Mouse (Mus musculus): ENCODE results near the gene Tcp11l2. TPM values are rescaled to one million over a fixed set of nuclear protein-coding genes. Genes with fewer than 3 reads are reported as not detected.

The Tcp11l2 gene
- polyA plus RNA-seq, 1 experiment from 2014 or later: 7.1 TPM

GRCm38 (mm10) chr10:84600136-84600535 lies 23.7 kb downstream of the Tcp11l2 start:
- no peaks in the 10 kb centered on the region; the same call in 1 of the 2 replicates for H3K36me3 ChIP-seq (ENCODE audit: inconsistent target)
- no peak overlapping the region for H3K4me3 ChIP-seq (ENCODE audit: inconsistent target)
- no peaks in the 10 kb centered on the region for H3K79me2 ChIP-seq (ENCODE audit: inconsistent target)
- no peak overlapping the region for H3K27ac ChIP-seq
- WGBS (ENCODE audit: missing documents): 95% methylated on average over 6 of the region's 6 CpGs

- peaks cover 7% of the 10 kb centered on the region; the same call in 1 of the 2 replicates for H3K36me3 ChIP-seq (ENCODE audit: inconsistent target)
- no peak overlapping the region for H3K27ac ChIP-seq
- 100% methylated on average over 1 of the region's 1 CpGs for WGBS (ENCODE audit: missing documents)
- H3K79me2 ChIP-seq (ENCODE audit: inconsistent target): no peaks in the 10 kb centered on the region
- H3K4me3 ChIP-seq (ENCODE audit: inconsistent target): no peak overlapping the region
Measured at GRCm38 (mm10) chr10:84604335-84604734, 27.9 kb downstream of the Tcp11l2 start.

GRCm38 (mm10) chr10:84608361-84608760 lies 31.9 kb downstream of the Tcp11l2 start:
- Histone ChIP-seq H3K79me2 (ENCODE audit: inconsistent target) (no peaks in the 10 kb centered on the region), H3K27ac (no peak overlapping the region), H3K36me3 (ENCODE audit: inconsistent target) (0 out of 2 replicates have a peak, but pooled peaks cover 7% of the 10 kb centered on the region), H3K4me3 (ENCODE audit: inconsistent target) (no peak overlapping the region)
- 95% methylated on average over 3 of the region's 3 CpGs for WGBS (ENCODE audit: missing documents)

GRCm38 (mm10) chr10:84610324-84610723 lies 33.9 kb downstream of the Tcp11l2 start:
- WGBS (ENCODE audit: missing documents): 95% methylated on average over 4 of the region's 4 CpGs
- Histone ChIP-seq H3K4me3 (ENCODE audit: inconsistent target) (no peak overlapping the region), H3K27ac (no peak overlapping the region), H3K79me2 (ENCODE audit: inconsistent target) (no peaks in the 10 kb centered on the region), H3K36me3 (ENCODE audit: inconsistent target) (0 out of 2 replicates have a peak, but pooled peaks cover 7% of the 10 kb centered on the region)

GRCm38 (mm10) chr10:84610783-84611182 lies 34.4 kb downstream of the Tcp11l2 start:
- no peaks in the 10 kb centered on the region for H3K79me2 ChIP-seq (ENCODE audit: inconsistent target)
- H3K36me3 ChIP-seq (ENCODE audit: inconsistent target): 0 out of 2 replicates have a peak, but pooled peaks cover 7% of the 10 kb centered on the region
- WGBS (ENCODE audit: missing documents): 89% methylated on average over 3 of the region's 3 CpGs
- H3K27ac ChIP-seq: no peak overlapping the region
- no peak overlapping the region for H3K4me3 ChIP-seq (ENCODE audit: inconsistent target)

GRCm38 (mm10) chr10:84611664-84612063 lies 35.2 kb downstream of the Tcp11l2 start:
- Histone ChIP-seq H3K4me3 (ENCODE audit: inconsistent target) (no peak overlapping the region), H3K79me2 (ENCODE audit: inconsistent target) (no peaks in the 10 kb centered on the region), H3K27ac (no peak overlapping the region), H3K36me3 (ENCODE audit: inconsistent target) (0 out of 2 replicates have a peak, but pooled peaks cover 7% of the 10 kb centered on the region)
- WGBS (ENCODE audit: missing documents): 68% methylated on average over 3 of the region's 3 CpGs

GRCm38 (mm10) chr10:84612281-84612680 lies 35.9 kb downstream of the Tcp11l2 start:
- no peak overlapping the region for H3K27ac ChIP-seq
- H3K79me2 ChIP-seq (ENCODE audit: inconsistent target): no peaks in the 10 kb centered on the region
- H3K36me3 ChIP-seq (ENCODE audit: inconsistent target): 0 out of 2 replicates have a peak, but pooled peaks cover 7% of the 10 kb centered on the region
- no peak overlapping the region for H3K4me3 ChIP-seq (ENCODE audit: inconsistent target)
- WGBS (ENCODE audit: missing documents): 94% methylated on average over 2 of the region's 2 CpGs

- 0 out of 2 replicates have a peak, but pooled peaks cover 7% of the 10 kb centered on the region for H3K36me3 ChIP-seq (ENCODE audit: inconsistent target)
- no peak overlapping the region for H3K4me3 ChIP-seq (ENCODE audit: inconsistent target)
- no peak overlapping the region for H3K27ac ChIP-seq
- no peaks in the 10 kb centered on the region for H3K79me2 ChIP-seq (ENCODE audit: inconsistent target)
- 92% methylated on average over 8 of the region's 8 CpGs for WGBS (ENCODE audit: missing documents)
Measured at GRCm38 (mm10) chr10:84613366-84613765, 36.9 kb downstream of the Tcp11l2 start.

- Histone ChIP-seq H3K79me2 (ENCODE audit: inconsistent target) (no peaks in the 10 kb centered on the region), H3K4me3 (ENCODE audit: inconsistent target) (no peak overlapping the region), H3K36me3 (ENCODE audit: inconsistent target) (no peaks in the 10 kb centered on the region), H3K27ac (no peak overlapping the region; the same call in 1 of the 2 replicates)
- WGBS (ENCODE audit: missing documents): 83% methylated on average over 3 of the region's 3 CpGs
Measured at GRCm38 (mm10) chr10:84615076-84615475, 38.6 kb downstream of the Tcp11l2 start.

- WGBS (ENCODE audit: missing documents): 9% methylated on average over 53 of the region's 53 CpGs
- H3K79me2 ChIP-seq (ENCODE audit: inconsistent target): peaks cover 27% of the 10 kb centered on the region
- peak within 1 kb of the TSS; percentile 83 for H3K27ac ChIP-seq
- peak within 1 kb of the TSS; percentile 62 for H3K4me3 ChIP-seq (ENCODE audit: inconsistent target)
- no peaks in the 10 kb centered on the region for H3K36me3 ChIP-seq (ENCODE audit: inconsistent target)
Measured at GRCm38 (mm10) chr10:84621826-84622790, 45.7 kb downstream of the Tcp11l2 start, which contains the start of gene Polr3b. Polr3b (plus strand) TSS chr10:84622292.

- no peaks in the 10 kb centered on the region for H3K79me2 ChIP-seq (ENCODE audit: inconsistent target)
- H3K36me3 ChIP-seq (ENCODE audit: inconsistent target): peaks cover 41% of the 10 kb centered on the region
- H3K27ac ChIP-seq: no peak overlapping the region
- 72% methylated on average over 5 of the region's 5 CpGs for WGBS (ENCODE audit: missing documents)
- H3K4me3 ChIP-seq (ENCODE audit: inconsistent target): no peak overlapping the region
Measured at GRCm38 (mm10) chr10:84631182-84631581, 54.8 kb downstream of the Tcp11l2 start.

- Histone ChIP-seq H3K79me2 (ENCODE audit: inconsistent target) (no peaks in the 10 kb centered on the region), H3K27ac (no peak overlapping the region), H3K4me3 (ENCODE audit: inconsistent target) (no peak overlapping the region), H3K36me3 (ENCODE audit: inconsistent target) (peaks cover 49% of the 10 kb centered on the region)
- WGBS (ENCODE audit: missing documents): 95% methylated on average over 4 of the region's 4 CpGs
Measured at GRCm38 (mm10) chr10:84632005-84632404, 55.6 kb downstream of the Tcp11l2 start.

- 92% methylated on average over 10 of the region's 10 CpGs for WGBS (ENCODE audit: missing documents)
- Histone ChIP-seq H3K36me3 (ENCODE audit: inconsistent target) (peaks cover 56% of the 10 kb centered on the region), H3K79me2 (ENCODE audit: inconsistent target) (no peaks in the 10 kb centered on the region)
Measured at GRCm38 (mm10) chr10:84636656-84637055, 60.2 kb downstream of the Tcp11l2 start.

GRCm38 (mm10) chr10:84638382-84638781 lies 62.0 kb downstream of the Tcp11l2 start:
- H3K79me2 ChIP-seq (ENCODE audit: inconsistent target): no peaks in the 10 kb centered on the region
- no peak overlapping the region for H3K27ac ChIP-seq
- WGBS (ENCODE audit: missing documents): 98% methylated on average over 4 of the region's 4 CpGs
- no peak overlapping the region for H3K4me3 ChIP-seq (ENCODE audit: inconsistent target)
- peaks cover 42% of the 10 kb centered on the region for H3K36me3 ChIP-seq (ENCODE audit: inconsistent target)

More at GRCm38 (mm10) chr10:84636656-84637055, 60.2 kb downstream of the Tcp11l2 start:
- Histone ChIP-seq H3K27ac (no peak overlapping the region), H3K4me3 (ENCODE audit: inconsistent target) (no peak overlapping the region)
